28 mouse cellular contexts compared by ENCODE assay signal in genomic region chr11:61536952-61537351, GRCm38 (mm10). TPM values are rescaled to one million over a fixed set of nuclear protein-coding genes. Genes with fewer than 3 reads are reported as not detected.
DNase-seq lines count a peak whose midpoint lies in the region; TF ChIP-seq lines count a peak whose summit lies in the region.
"Had no signal": no experiment of that assay in that cellular context is flagged by ENCODE, and none has a peak within 500 bp of the region (broad histone marks: within the 10 kb centered on the region; RNA-seq: fewer than 3 reads in every experiment).

No protein-coding gene starts in this region.

- H3K4me1 ChIP-seq in cerebellum, adult 2 months (ENCODE audit: control insufficient read depth, insufficient read depth, low read length): peaks cover 32% of the 10 kb centered on the region
- peaks cover 61% of the 10 kb centered on the region for H3K4me1 ChIP-seq in lung, adult 2 months (ENCODE audit: control insufficient read depth, insufficient read depth, low read length)
- H3K4me1 ChIP-seq: forebrain, embryonic 13.5 days; liver, embryonic 15.5 days; midbrain, embryonic 13.5 days; neural tube, embryonic 15.5 days had no signal

- H3K4me3 ChIP-seq in cerebellum, adult 2 months (replicated peaks; ENCODE audit: insufficient read depth, low read depth, low read length): no peak overlapping the region
- H3K4me3 ChIP-seq in layer of hippocampus, adult 2 months: no peak overlapping the region
- H3K4me3 ChIP-seq in lung, adult 2 months (replicated peaks; ENCODE audit: extremely low read depth, low read depth, low read length): no peak overlapping the region
- H3K4me3 ChIP-seq: forebrain, embryonic 13.5 days; heart, embryonic 13.5 days; liver, embryonic 15.5 days; megakaryocyte, embryonic 14.5 days; midbrain, embryonic 13.5 days; neural tube, embryonic 15.5 days had no signal

- TF ChIP-seq CTCF in cerebellum, adult 2 months (IDR thresholded peaks at IDR 0.05; ENCODE audit: borderline replicate concordance, insufficient read depth, low read depth, low read length): no peak
- TF ChIP-seq CTCF in layer of hippocampus, adult 2 months (conservative IDR thresholded peaks at IDR 0.05): no peak
- no peak for TF ChIP-seq CTCF in lung, adult 2 months (IDR thresholded peaks at IDR 0.05; ENCODE audit: insufficient read depth, low read length)

- no peak for DNase-seq in cerebellum, adult 2 months
- DNase-seq in cerebellum, adult 9-10 months: no peak
- no peak for DNase-seq in layer of hippocampus, adult 2 months (ENCODE audit: low spot score in 2 of 2)
- no peak for DNase-seq in layer of hippocampus, postnatal 10 days (ENCODE audit: low spot score in 2 of 2)
- DNase-seq in lung, postnatal 10 days: peak; percentile 18
- DNase-seq in lung, adult 2 months: no peak
- peak; percentile 58 for DNase-seq in lung, postnatal 36 days
- DNase-seq in embryo, embryonic 9.5 days (ENCODE audit: extremely low spot score): no peak
- DNase-seq: adrenal gland, postnatal 10 days; cerebellum, adult 11 months; cerebellum, postnatal 14 days; gastrocnemius, postnatal 25 days; heart, adult 11 months; heart, postnatal 10 days; kidney, postnatal 14 days; left cerebral cortex, postnatal 4 days; right cerebral cortex, postnatal 25 days; thymus, postnatal 25 days had no signal

- peak overlapping the region; percentile 73; the same call in 1 of the 2 replicates for H3K27ac ChIP-seq in cerebellum, adult 2 months (ENCODE audit: insufficient read depth, low read length)
- H3K27ac ChIP-seq in layer of hippocampus, adult 2 months: peak overlapping the region; percentile 86
- H3K27ac ChIP-seq: forebrain, embryonic 13.5 days; heart, embryonic 13.5 days; liver, embryonic 15.5 days; midbrain, embryonic 13.5 days; neural tube, embryonic 15.5 days had no signal

- no peaks in the 10 kb centered on the region for H3K27me3 ChIP-seq in cerebellum, adult 2 months (ENCODE audit: control insufficient read depth, insufficient read depth, low read length)
- H3K27me3 ChIP-seq: CH12.LX; forebrain, embryonic 13.5 days; heart, embryonic 13.5 days; midbrain, embryonic 13.5 days; neural tube, embryonic 15.5 days; Patski had no signal

- TF ChIP-seq POLR2A in cerebellum, adult 2 months (IDR thresholded peaks at IDR 0.05; ENCODE audit: borderline replicate concordance, insufficient read depth, low read length): no peak
- no peak for TF ChIP-seq POLR2A in lung, adult 2 months (IDR thresholded peaks at IDR 0.05; ENCODE audit: borderline replicate concordance, extremely low read depth, low read depth, low read length)

- WGBS in cerebellum, adult 2 months: 65% methylated on average over 3 of the region's 3 CpGs
- WGBS in lung, adult 2 months: 42% methylated on average over 3 of the region's 3 CpGs

RNA-seq across cellular contexts. Expression of gene B9d1, which starts 32.0 kb away (rescaled TPM):
- 36.2 and 40.7 TPM in 2 replicates for polyA plus RNA-seq in cerebellum, adult 2 months (2012; rRNA removed)
- 10 to 100 TPM; 47.4 to 47.9 TPM for total RNA-seq in layer of hippocampus, adult 2 months (2021)
- total RNA-seq in layer of hippocampus, postnatal 10 days (2021): 10 to 100 TPM; 30.8 to 34.2 TPM
- 28.4 and 37.5 TPM in 2 replicates for polyA plus RNA-seq in lung, adult 2 months (2012; rRNA removed)

RNA-seq across cellular contexts. Expression of gene Epn2, which starts 42.5 kb away (rescaled TPM):
- polyA plus RNA-seq in cerebellum, adult 2 months (2012; rRNA removed): 123 and 132 TPM in 2 replicates
- total RNA-seq in layer of hippocampus, adult 2 months (2021): 100 to 1,000 TPM; 162 to 170 TPM
- total RNA-seq in layer of hippocampus, postnatal 10 days (2021): 100 to 1,000 TPM; 129 to 132 TPM
- polyA plus RNA-seq in lung, adult 2 months (2012; rRNA removed): 74.0 and 84.5 TPM in 2 replicates

RNA-seq across cellular contexts. Expression of gene Mapk7, which starts 42.7 kb away (rescaled TPM):
- 47.8 and 55.8 TPM in 2 replicates for polyA plus RNA-seq in cerebellum, adult 2 months (2012; rRNA removed)
- 10 to 100 TPM; 26.2 to 28.5 TPM for total RNA-seq in layer of hippocampus, adult 2 months (2021)
- 10 to 100 TPM; 46.0 to 51.1 TPM for total RNA-seq in layer of hippocampus, postnatal 10 days (2021)
- polyA plus RNA-seq in lung, adult 2 months (2012; rRNA removed): 39.3 and 40.1 TPM in 2 replicates

RNA-seq across cellular contexts. Expression of gene Mfap4, which starts 51.7 kb away (rescaled TPM):
- polyA plus RNA-seq in cerebellum, adult 2 months (2012; rRNA removed): 1.9 and 3.5 TPM in 2 replicates
- total RNA-seq in layer of hippocampus, adult 2 months (2021): 1 to 10 TPM; 4.8 to 5.0 TPM
- total RNA-seq in layer of hippocampus, postnatal 10 days (2021): 10 to 100 TPM; 10.6 to 11.2 TPM
- polyA plus RNA-seq in lung, adult 2 months (2012; rRNA removed): 1,294 and 1,321 TPM in 2 replicates
- total RNA-seq: CH12.LX had no signal
- polyA plus RNA-seq: C2C12, G1E, Patski had no signal

Comparison
In these comparisons a context has a peak if more than half of its experiments do, and no peak if none do; other contexts are left out.
1. DNase-seq: peak in lung, postnatal 10 days (single experiment) and lung, postnatal 36 days (single experiment); none in cerebellum, adult 2 months (0 of 2), cerebellum, adult 9-10 months (single experiment), layer of hippocampus, adult 2 months (0 of 2), layer of hippocampus, postnatal 10 days (0 of 2), lung, adult 2 months (single experiment) and embryo, embryonic 9.5 days (single experiment).